Mouse (Mus musculus) gastrocnemius, postnatal 36 days (tissue): ENCODE results near the gene Gm15085. TPM values are rescaled to one million over a fixed set of nuclear protein-coding genes. Genes with fewer than 3 reads are reported as not detected.
"Not testable (repeated sequence)": the region's sequence is repeated elsewhere in the genome, so short reads cannot be mapped to it uniquely, and the experiment has no call there.

ENCODE experiments used
- DNase-seq, 2 experiments: peaks; one replicate each; pipeline ENCODE4 v3.0.0; 2022
- intact Hi-C: fragments of 180-260 bp; cut with DNase I; formaldehyde crosslinking; loops from one replicate; pipeline ENCODE4 v1.15.1; 2025
- long read RNA-seq, 2 experiments: library from polyadenylated mRNA; stranded (forward); transcript quantifications; one replicate each; pipeline ENCODE4 v2.0.0; 2021
- total RNA-seq, 2 experiments: library from RNA; stranded (reverse); gene quantifications; 2 replicates each; pipeline ENCODE4 v1.2.3; 2021

Gene Gm15085
- total RNA-seq: not detected
- long read RNA-seq, experiment 1: 0 reads
- long read RNA-seq, experiment 2: 0 reads

DNA sequence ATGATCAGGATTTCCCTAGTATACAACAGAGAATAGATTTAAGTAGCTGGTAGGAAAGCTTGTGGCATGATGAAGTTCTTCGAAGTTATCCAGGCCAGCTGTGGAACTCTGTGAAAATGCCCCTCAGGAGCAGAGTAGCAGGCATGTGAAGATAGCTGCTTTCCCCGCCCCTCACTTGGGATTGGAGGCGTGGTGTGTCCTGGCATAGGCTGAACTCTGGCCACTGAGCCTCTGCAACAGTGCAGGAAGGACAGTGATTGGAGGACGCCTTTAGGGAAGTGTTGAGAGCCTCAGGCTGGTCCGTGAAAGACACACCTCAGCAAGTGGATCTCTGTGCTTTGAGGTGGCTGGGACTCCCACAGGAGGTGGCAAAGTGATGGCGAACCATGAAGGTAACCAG lies at the start of gene Gm15085:
Gm15085 (plus strand) TSS at position 301 of the 400 bp plus-strand sequence.
- intact Hi-C loops, DNase-seq: not testable (repeated sequence)

Other genes starting within 250 kb of the Gm15085 start
- gene Gm15093, start 175.2 kb upstream of the Gm15085 start, total RNA-seq: not detected
- gene Gm10439, start 147.0 kb downstream of the Gm15085 start, total RNA-seq: not detected